Mouse (Mus musculus) hindbrain, embryonic 10.5 days (tissue): ENCODE data around the gene Xrn2. TPM values are rescaled to one million over a fixed set of nuclear protein-coding genes. Genes with fewer than 3 reads are reported as not detected.

Source experiments
- polyA plus RNA-seq: library from polyadenylated mRNA; unstranded; fragments of >200 nt; fragmentation: Nextera tagmentation; extraction: Ambion mirVana; gene quantifications from 2 replicates; pipeline ENCODE4 v1.2.1, GENCODE M21; 2016

Gene Xrn2
- polyA plus RNA-seq, 1 experiment from 2014 or later, result 65.7 TPM

Other genes starting within 250 kb of the Xrn2 start
- gene Kiz, start 157.1 kb upstream of the Xrn2 start, polyA plus RNA-seq, result 23.6 and 23.9 TPM in 2 replicates
- 0.17 TPM in 1 of 2 replicates, not detected in the other for gene Nkx2-4, start 72.4 kb downstream of the Xrn2 start, polyA plus RNA-seq
- gene Nkx2-2, start 181.2 kb downstream of the Xrn2 start, polyA plus RNA-seq, result 3.2 and 5.0 TPM in 2 replicates